Mouse (Mus musculus) gastrocnemius, postnatal 36 days (tissue): ENCODE measurements around the gene Vwa7. TPM values are rescaled to one million over a fixed set of nuclear protein-coding genes. Genes with fewer than 3 reads are reported as not detected.
"Not testable (repeated sequence)": the region's sequence is repeated elsewhere in the genome, so short reads cannot be mapped to it uniquely, and the experiment has no call there.

Experiments used
- DNase-seq, 2 experiments: peaks; one replicate each; pipeline ENCODE4 v3.0.0; 2022
- intact Hi-C: fragments of 180-260 bp; cut with DNase I; formaldehyde crosslinking; loops from one replicate; pipeline ENCODE4 v1.15.1; 2025
- long read RNA-seq, 2 experiments: library from polyadenylated mRNA; stranded (forward); transcript quantifications; one replicate each; pipeline ENCODE4 v2.0.0; 2021
- total RNA-seq, 2 experiments: library from RNA; stranded (reverse); gene quantifications; 2 replicates each; pipeline ENCODE4 v1.2.3; 2021

Vwa7 gene
- 10 to 100 TPM; 11.3 to 12.8 TPM for total RNA-seq
- long read RNA-seq, experiment 1, partial matches to known transcripts = 0 of 5 reads
- long read RNA-seq, experiment 1, other reads (novel, unspliced or antisense) = 5 of 5 reads
- long read RNA-seq, experiment 2, full-length matches to known transcripts = 1 of 11 reads
- long read RNA-seq, experiment 2, partial matches to known transcripts = 1 of 11 reads
- long read RNA-seq, experiment 2, other reads (novel, unspliced or antisense) = 9 of 11 reads

- intact Hi-C loops = no loop called here
- DNase-seq = peak in 1 of 2 experiments; percentile 49
Observed at GRCm38 (mm10) chr17:35016376-35016775, at the start of gene Vwa7. Gene Vwa7 (plus strand): TSS chr17:35016579.

GRCm38 (mm10) chr17:34969822-34970221 is 46.6 kb upstream of the Vwa7 start, which contains the start of gene Gm20481:
Gene Gm20481 (plus strand): TSS chr17:34969912.
- intact Hi-C loops, DNase-seq: not testable (repeated sequence)

- DNase-seq, intact Hi-C loops: not testable (repeated sequence)
Observed at GRCm38 (mm10) chr17:34970850-34971249, 45.5 kb upstream of the Vwa7 start.

- intact Hi-C loops, DNase-seq: not testable (repeated sequence)
Observed at GRCm38 (mm10) chr17:34971694-34972068, 44.7 kb upstream of the Vwa7 start.

- intact Hi-C loops = not testable (repeated sequence)
- DNase-seq = peak; percentile 73 to 82
Observed at GRCm38 (mm10) chr17:34972069-34972749, 44.2 kb upstream of the Vwa7 start, which contains the start of the genes Hspa1a and Hspa1l. Gene Hspa1a (minus strand): TSS chr17:34972156. Gene Hspa1l (plus strand): TSS chr17:34972703.

- intact Hi-C loops = no loop called here
- DNase-seq = no peak
Observed at GRCm38 (mm10) chr17:34975581-34976492, 40.5 kb upstream of the Vwa7 start.

- intact Hi-C loops = no loop called here
- DNase-seq = no peak
Observed at GRCm38 (mm10) chr17:34977000-34977399, 39.4 kb upstream of the Vwa7 start.

- DNase-seq = no peak
- intact Hi-C loops = no loop called here
Observed at GRCm38 (mm10) chr17:34978239-34978638, 38.1 kb upstream of the Vwa7 start.

GRCm38 (mm10) chr17:34979631-34980030 is 36.7 kb upstream of the Vwa7 start:
- intact Hi-C loops = loop anchor here (2.0 to 10.0 kb wide), 2 partner anchors 27 to 45 kb away; partner anchors contain the start of gene Neu1
- DNase-seq = no peak

- intact Hi-C loops = loop anchor here (2.0 to 10.0 kb wide), 2 partner anchors 28 to 46 kb away; partner anchors contain the start of gene Neu1
- no peak for DNase-seq
Observed at GRCm38 (mm10) chr17:34980655-34981054, 35.7 kb upstream of the Vwa7 start.

GRCm38 (mm10) chr17:34981690-34982180 is 34.6 kb upstream of the Vwa7 start, which contains the start of gene Lsm2:
Gene Lsm2 (plus strand): TSS chr17:34981862.
- intact Hi-C loops = loop anchor here (2.0 to 10.0 kb wide), 3 partner anchors 29 to 125 kb away; partner anchors contain the start of gene Neu1
- DNase-seq = peak; percentile 87 to 90

GRCm38 (mm10) chr17:34982328-34982727 is 34.1 kb upstream of the Vwa7 start:
- no peak for DNase-seq

GRCm38 (mm10) chr17:34984218-34984617 is 32.2 kb upstream of the Vwa7 start:
- no peak for DNase-seq
- intact Hi-C loops = loop anchor here (10.0 kb wide), 1 partner anchor 49 kb away; the partner anchor contains the start of gene Neu1

More at GRCm38 (mm10) chr17:34982328-34982727, 34.1 kb upstream of the Vwa7 start:
- intact Hi-C loops = loop anchor here (2.0 to 10.0 kb wide), 2 partner anchors 48 to 126 kb away; partner anchors contain the start of gene Neu1

GRCm38 (mm10) chr17:34994751-34995150 is 21.6 kb upstream of the Vwa7 start:
- intact Hi-C loops = no loop called here
- no peak for DNase-seq

GRCm38 (mm10) chr17:34995192-34995591 is 21.2 kb upstream of the Vwa7 start:
- DNase-seq, intact Hi-C loops: not testable (repeated sequence)

- DNase-seq, intact Hi-C loops: not testable (repeated sequence)
Observed at GRCm38 (mm10) chr17:34995927-34996326, 20.5 kb upstream of the Vwa7 start.

- intact Hi-C loops = no loop called here
- DNase-seq = no peak
Observed at GRCm38 (mm10) chr17:34996411-34997141, 19.8 kb upstream of the Vwa7 start.

GRCm38 (mm10) chr17:34997142-34997483 is 19.3 kb upstream of the Vwa7 start:
- intact Hi-C loops = no loop called here
- DNase-seq = no peak
